Mouse (Mus musculus): Measurements from ENCODE around the gene Bcan.

DNA sequence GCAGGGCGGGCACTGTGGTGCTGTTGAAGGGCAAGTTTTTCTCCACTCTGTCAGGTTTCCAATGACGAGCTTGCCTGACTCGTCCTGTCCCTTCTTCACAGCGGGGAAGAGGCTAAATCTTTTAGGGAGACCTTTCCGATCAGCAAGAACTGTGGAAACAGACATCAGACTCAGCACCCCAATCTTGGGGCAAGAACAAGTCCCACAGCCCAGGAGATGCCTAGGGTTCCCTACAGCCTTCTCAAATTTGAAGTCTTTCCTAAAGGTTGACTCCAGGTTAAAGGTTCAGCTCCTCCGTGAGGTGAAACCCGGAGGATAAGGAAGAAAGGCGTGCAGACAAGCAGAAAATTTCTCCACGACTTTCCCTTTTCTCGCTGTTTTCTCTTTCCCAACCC, 39.8 kb downstream of the Bcan start:
- no peak for TF ChIP-seq GATA1 (IDR thresholded peaks at IDR 0.05; ENCODE audit: borderline replicate concordance, low read length)
- no peak for TF ChIP-seq FLI1 (IDR thresholded peaks at IDR 0.05; ENCODE audit: low read length)
